18 mouse cellular contexts compared by ENCODE assay signal in the genomic region with DNA sequence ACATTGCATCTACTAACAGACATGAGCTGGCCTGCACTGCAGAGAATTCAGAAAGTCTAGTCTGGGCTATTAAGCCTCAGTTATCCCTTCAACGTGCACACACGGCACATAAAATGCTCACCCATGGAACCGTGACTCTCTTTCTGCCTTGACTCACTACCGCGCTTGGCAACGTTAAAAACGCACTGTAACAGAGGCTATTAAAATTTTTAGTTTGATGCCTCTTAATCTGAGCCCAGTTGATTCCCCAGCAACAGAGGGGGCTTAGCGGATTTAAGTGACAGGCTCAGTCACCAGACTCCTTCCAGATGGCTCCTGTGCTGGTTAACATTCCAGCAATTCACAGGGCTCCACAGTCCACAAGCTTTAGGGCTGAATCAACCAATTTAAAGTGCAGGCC.
DNase-seq lines count a peak whose midpoint lies in the region; ATAC-seq and TF ChIP-seq lines count a peak whose summit lies in the region.
"Had no signal": no experiment of that assay in that cellular context is flagged by ENCODE, and none has a peak within 500 bp of the region (broad histone marks: within the 10 kb centered on the region; RNA-seq: fewer than 3 reads in every experiment).

No protein-coding gene starts in this region.

- H3K4me1 ChIP-seq in hindbrain, postnatal 0 days (ENCODE audit: insufficient read depth, low read length): no peaks in the 10 kb centered on the region
- no peaks in the 10 kb centered on the region for H3K4me1 ChIP-seq in hindbrain, embryonic 10.5 days (replicated peaks)
- no peaks in the 10 kb centered on the region for H3K4me1 ChIP-seq in embryonic facial prominence, embryonic 12.5 days
- H3K4me1 ChIP-seq: liver, embryonic 13.5 days; lung, embryonic 15.5 days; neural tube, embryonic 12.5 days had no signal

- TF ChIP-seq CTCF in hindbrain, postnatal 0 days (IDR thresholded peaks at IDR 0.05; ENCODE audit: low read depth): no peak

- peak; percentile 15 for DNase-seq in hindbrain, postnatal 0 days (ENCODE audit: low spot score)
- no peak for DNase-seq in hindbrain, embryonic 10.5 days (ENCODE audit: low spot score)
- DNase-seq in embryo, embryonic 10.5 days (ENCODE audit: low spot score): peak; percentile 17
- peak; percentile 32 for DNase-seq in retina, adult 2 months (ENCODE audit: low read depth, low spot score)
- no peak for DNase-seq in urinary bladder, postnatal 36 days (ENCODE audit: low spot score in 2 of 2)
- no peak for DNase-seq in left cerebral cortex, postnatal 4 days
- DNase-seq: adrenal gland, postnatal 10 days; cerebellum, adult 18-20 months; kidney, adult 18-20 months; kidney, postnatal 14 days; liver, embryonic 13.5 days; thymus, postnatal 36 days had no signal

- H3K27me3 ChIP-seq in hindbrain, postnatal 0 days (ENCODE audit: insufficient read depth, low read length): no peaks in the 10 kb centered on the region
- no peaks in the 10 kb centered on the region for H3K27me3 ChIP-seq in hindbrain, embryonic 10.5 days (ENCODE audit: insufficient read depth, poor library complexity, severe bottlenecking)
- no peaks in the 10 kb centered on the region for H3K27me3 ChIP-seq in embryonic facial prominence, embryonic 12.5 days
- H3K27me3 ChIP-seq: liver, embryonic 13.5 days; lung, embryonic 15.5 days; neural tube, embryonic 12.5 days had no signal

- no peak overlapping the region for H3K9ac ChIP-seq in hindbrain, postnatal 0 days (replicated peaks; ENCODE audit: low read length)
- no peak overlapping the region for H3K9ac ChIP-seq in embryonic facial prominence, embryonic 12.5 days
- H3K9ac ChIP-seq: liver, embryonic 13.5 days; lung, embryonic 15.5 days; neural tube, embryonic 12.5 days had no signal

- H3K4me3 ChIP-seq in hindbrain, postnatal 0 days (ENCODE audit: low read length): no peak overlapping the region
- H3K4me3 ChIP-seq in hindbrain, embryonic 10.5 days: no peak overlapping the region
- H3K4me3 ChIP-seq in embryonic facial prominence, embryonic 12.5 days: no peak overlapping the region
- H3K4me3 ChIP-seq: erythroblast, embryonic 14.5 days; heart, embryonic 10.5 days; liver, embryonic 13.5 days; lung, embryonic 15.5 days; neural tube, embryonic 12.5 days had no signal

- ATAC-seq in hindbrain, postnatal 0 days: no peak
- ATAC-seq in embryonic facial prominence, embryonic 12.5 days (ENCODE audit: insufficient number of reproducible peaks, insufficient read depth, low FRiP score, low TSS enrichment): 0 out of 2 replicates have a peak, but pooled peaks have one; percentile 41
- ATAC-seq: hindbrain, embryonic 16.5 days had no signal

- intact Hi-C loops in left cerebral cortex, postnatal 4 days (cut with DNase I): no loop called here

- H3K27ac ChIP-seq in hindbrain, postnatal 0 days: no peak overlapping the region
- H3K27ac ChIP-seq in hindbrain, embryonic 10.5 days: no peak overlapping the region
- no peak overlapping the region for H3K27ac ChIP-seq in embryonic facial prominence, embryonic 12.5 days
- H3K27ac ChIP-seq: heart, embryonic 10.5 days; liver, embryonic 13.5 days; lung, embryonic 15.5 days; neural tube, embryonic 12.5 days had no signal

- H3K4me2 ChIP-seq in hindbrain, postnatal 0 days (ENCODE audit: low read depth, low read length): no peak overlapping the region
- H3K4me2 ChIP-seq in embryonic facial prominence, embryonic 12.5 days (replicated peaks): no peak overlapping the region
- H3K4me2 ChIP-seq: liver, embryonic 13.5 days; lung, embryonic 15.5 days; neural tube, embryonic 12.5 days had no signal

- WGBS in hindbrain, postnatal 0 days: 83% methylated on average over 8 of the region's 8 CpGs
- WGBS in hindbrain, embryonic 10.5 days: 98% methylated on average over 8 of the region's 8 CpGs
- WGBS in embryonic facial prominence, embryonic 12.5 days: 54% methylated on average over 8 of the region's 8 CpGs

- H3K36me3 ChIP-seq in hindbrain, postnatal 0 days (ENCODE audit: insufficient read depth, low read length): peaks cover 19% of the 10 kb centered on the region; the same call in 1 of the 2 replicates
- peaks cover 10% of the 10 kb centered on the region; the same call in 1 of the 2 replicates for H3K36me3 ChIP-seq in hindbrain, embryonic 10.5 days
- peaks cover 15% of the 10 kb centered on the region for H3K36me3 ChIP-seq in embryonic facial prominence, embryonic 12.5 days
- H3K36me3 ChIP-seq: liver, embryonic 13.5 days; neural tube, embryonic 12.5 days had no signal

- no peaks in the 10 kb centered on the region for H3K9me3 ChIP-seq in hindbrain, postnatal 0 days (ENCODE audit: low read length)
- H3K9me3 ChIP-seq in hindbrain, embryonic 10.5 days: no peaks in the 10 kb centered on the region
- H3K9me3 ChIP-seq in embryonic facial prominence, embryonic 12.5 days: no peaks in the 10 kb centered on the region
- H3K9me3 ChIP-seq: heart, embryonic 10.5 days; liver, embryonic 13.5 days; lung, embryonic 15.5 days; neural tube, embryonic 12.5 days had no signal

Comparison
In these comparisons a context has a peak if more than half of its experiments do, and no peak if none do; other contexts are left out.
1. DNase-seq: peak in hindbrain, postnatal 0 days (single experiment), embryo, embryonic 10.5 days (single experiment) and retina, adult 2 months (single experiment); none in hindbrain, embryonic 10.5 days (single experiment), urinary bladder, postnatal 36 days (0 of 2) and left cerebral cortex, postnatal 4 days (single experiment).